Mouse (Mus musculus): ENCODE measurements at regions not wholly inside any gene's neighbourhood (a gene's known extent, or its start where the extent isn't known, plus 50 kb on each side); places are given as distances from the start of the nearest gene placed in this dataset.

- no peaks in the 10 kb centered on the region for H3K27me3 ChIP-seq (ENCODE audit: insufficient read depth, low read length)
- peaks cover 4% of the 10 kb centered on the region; the same call in 1 of the 2 replicates for H3K4me1 ChIP-seq (ENCODE audit: insufficient read depth)
- H3K27ac ChIP-seq (ENCODE audit: low read depth): no peak overlapping the region
- DNase-seq: peak; percentile 63
- no peak overlapping the region for H3K4me2 ChIP-seq
- no peak overlapping the region for H3K4me3 ChIP-seq (ENCODE audit: low read depth, low read length)
- H3K36me3 ChIP-seq (ENCODE audit: insufficient read depth): no peaks in the 10 kb centered on the region
- H3K9ac ChIP-seq: no peak overlapping the region
- no peak for TF ChIP-seq CTCF (IDR thresholded peaks at IDR 0.05; ENCODE audit: low read depth)
- peak; percentile 30; the same call in 1 of the 2 replicates for ATAC-seq (ENCODE audit: insufficient read depth)
- no peaks in the 10 kb centered on the region for H3K9me3 ChIP-seq (ENCODE audit: low read depth, low read length)
- WGBS: 16% methylated on average over 7 of the region's 7 CpGs
These were observed 558.8 kb downstream of the Tbc1d22a start for GRCm38 (mm10) chr15:86773041-86773440.

- H3K4me1 ChIP-seq (ENCODE audit: insufficient read depth): peaks cover 9% of the 10 kb centered on the region; the same call in 1 of the 2 replicates
- no peaks in the 10 kb centered on the region for H3K27me3 ChIP-seq (ENCODE audit: insufficient read depth, low read length)
- no peaks in the 10 kb centered on the region for H3K9me3 ChIP-seq (ENCODE audit: low read depth, low read length)
- H3K36me3 ChIP-seq (ENCODE audit: insufficient read depth): no peaks in the 10 kb centered on the region
- H3K4me3 ChIP-seq (ENCODE audit: low read depth, low read length): no peak overlapping the region
- no peak overlapping the region for H3K4me2 ChIP-seq
- WGBS: 25% methylated on average over 11 of the region's 11 CpGs
- ATAC-seq (ENCODE audit: insufficient read depth) (peak; percentile 89), DNase-seq (peak; percentile 76)
- no peak overlapping the region for H3K9ac ChIP-seq
- TF ChIP-seq CTCF (IDR thresholded peaks at IDR 0.05; ENCODE audit: low read depth): no peak
- H3K27ac ChIP-seq (ENCODE audit: low read depth): no peak overlapping the region
These were observed 563.7 kb downstream of the Tbc1d22a start for GRCm38 (mm10) chr15:86777998-86778397.

GRCm38 (mm10) chr15:86781160-86781559 is 566.9 kb downstream of the Tbc1d22a start:
- Histone ChIP-seq H3K9ac (no peak overlapping the region), H3K36me3 (ENCODE audit: insufficient read depth) (no peaks in the 10 kb centered on the region), H3K9me3 (ENCODE audit: low read depth, low read length) (no peaks in the 10 kb centered on the region), H3K4me1 (ENCODE audit: insufficient read depth) (peaks cover 9% of the 10 kb centered on the region; the same call in 1 of the 2 replicates), H3K4me3 (ENCODE audit: low read depth, low read length) (no peak overlapping the region), H3K27ac (ENCODE audit: low read depth) (no peak overlapping the region), H3K27me3 (ENCODE audit: insufficient read depth, low read length) (no peaks in the 10 kb centered on the region), H3K4me2 (no peak overlapping the region)
- TF ChIP-seq CTCF (IDR thresholded peaks at IDR 0.05; ENCODE audit: low read depth): no peak
- no peak for ATAC-seq (ENCODE audit: insufficient read depth)
- 82% methylated on average over 11 of the region's 11 CpGs for WGBS
- DNase-seq: no peak

GRCm38 (mm10) chr15:86794716-86795115 is 580.5 kb downstream of the Tbc1d22a start:
- Histone ChIP-seq H3K9ac (no peak overlapping the region), H3K36me3 (ENCODE audit: insufficient read depth) (no peaks in the 10 kb centered on the region), H3K9me3 (ENCODE audit: low read depth, low read length) (no peaks in the 10 kb centered on the region), H3K27ac (ENCODE audit: low read depth) (no peak overlapping the region), H3K4me1 (ENCODE audit: insufficient read depth) (no peaks in the 10 kb centered on the region), H3K27me3 (ENCODE audit: insufficient read depth, low read length) (no peaks in the 10 kb centered on the region), H3K4me3 (ENCODE audit: low read depth, low read length) (no peak overlapping the region), H3K4me2 (no peak overlapping the region)
- DNase-seq (no peak), ATAC-seq (ENCODE audit: insufficient read depth) (no peak)
- no peak for TF ChIP-seq CTCF (IDR thresholded peaks at IDR 0.05; ENCODE audit: low read depth)
- WGBS: 74% methylated on average over 3 of the region's 3 CpGs

GRCm38 (mm10) chr15:86798474-86799178 is 584.4 kb downstream of the Tbc1d22a start:
- no peak for DNase-seq
- H3K4me3 ChIP-seq (ENCODE audit: low read depth, low read length): no peak overlapping the region
- WGBS: 85% methylated on average over 9 of the region's 9 CpGs
- no peak overlapping the region for H3K4me2 ChIP-seq
- H3K27me3 ChIP-seq (ENCODE audit: insufficient read depth, low read length): no peaks in the 10 kb centered on the region
- no peak overlapping the region for H3K27ac ChIP-seq (ENCODE audit: low read depth)
- TF ChIP-seq CTCF (IDR thresholded peaks at IDR 0.05; ENCODE audit: low read depth): no peak
- no peaks in the 10 kb centered on the region for H3K4me1 ChIP-seq (ENCODE audit: insufficient read depth)
- no peak for ATAC-seq (ENCODE audit: insufficient read depth)
- H3K9ac ChIP-seq: no peak overlapping the region
- no peaks in the 10 kb centered on the region for H3K9me3 ChIP-seq (ENCODE audit: low read depth, low read length)
- H3K36me3 ChIP-seq (ENCODE audit: insufficient read depth): no peaks in the 10 kb centered on the region

GRCm38 (mm10) chr15:86807296-86808080 is 593.2 kb downstream of the Tbc1d22a start:
- no peak overlapping the region for H3K4me2 ChIP-seq
- WGBS: 67% methylated on average over 13 of the region's 13 CpGs

GRCm38 (mm10) chr15:86811821-86812220 is 597.6 kb downstream of the Tbc1d22a start:
- no peak for TF ChIP-seq CTCF (IDR thresholded peaks at IDR 0.05; ENCODE audit: low read depth)
- H3K4me1 ChIP-seq (ENCODE audit: insufficient read depth): no peaks in the 10 kb centered on the region
- no peaks in the 10 kb centered on the region for H3K9me3 ChIP-seq (ENCODE audit: low read depth, low read length)
- no peak overlapping the region for H3K4me3 ChIP-seq (ENCODE audit: low read depth, low read length)
- DNase-seq: no peak
- no peak overlapping the region for H3K9ac ChIP-seq
- no peak for ATAC-seq (ENCODE audit: insufficient read depth)
- no peaks in the 10 kb centered on the region for H3K27me3 ChIP-seq (ENCODE audit: insufficient read depth, low read length)
- H3K27ac ChIP-seq (ENCODE audit: low read depth): no peak overlapping the region
- H3K36me3 ChIP-seq (ENCODE audit: insufficient read depth): no peaks in the 10 kb centered on the region
- no peak overlapping the region for H3K4me2 ChIP-seq
- 31% methylated on average over 2 of the region's 2 CpGs for WGBS

More at GRCm38 (mm10) chr15:86807296-86808080, 593.2 kb downstream of the Tbc1d22a start:
- no peaks in the 10 kb centered on the region for H3K4me1 ChIP-seq (ENCODE audit: insufficient read depth)
- ATAC-seq (ENCODE audit: insufficient read depth) (no peak), DNase-seq (no peak)
- no peak overlapping the region for H3K4me3 ChIP-seq (ENCODE audit: low read depth, low read length)
- no peaks in the 10 kb centered on the region for H3K9me3 ChIP-seq (ENCODE audit: low read depth, low read length)
- no peaks in the 10 kb centered on the region for H3K36me3 ChIP-seq (ENCODE audit: insufficient read depth)
- H3K27me3 ChIP-seq (ENCODE audit: insufficient read depth, low read length): no peaks in the 10 kb centered on the region
- no peak for TF ChIP-seq CTCF (IDR thresholded peaks at IDR 0.05; ENCODE audit: low read depth)
- H3K9ac ChIP-seq: no peak overlapping the region
- no peak overlapping the region for H3K27ac ChIP-seq (ENCODE audit: low read depth)
